Mouse (Mus musculus) limb, embryonic 10.5 days (tissue): Measurements from ENCODE around the gene Dapp1. TPM values are rescaled to one million over a fixed set of nuclear protein-coding genes. Genes with fewer than 3 reads are reported as not detected.

Source experiments
- DNase-seq: peaks from one replicate; pipeline ENCODE4 v3.0.0-alpha.2; 2017; ENCODE audit warnings: low spot score
- H3K27ac ChIP-seq: fragments of 300-500 bp; sonication (generic); 2 replicates; pipeline ENCODE4 v1.5.1; 2016; ENCODE audit warnings: mild to moderate bottlenecking
- H3K27me3 ChIP-seq: fragments of 300-500 bp; sonication (generic); 2 replicates; pipeline ENCODE4 v1.6.1; 2016; ENCODE audit warnings: low read depth, mild to moderate bottlenecking; ENCODE audit not compliant: poor library complexity, severe bottlenecking
- H3K36me3 ChIP-seq: fragments of 300-500 bp; sonication (generic); 2 replicates; pipeline ENCODE4 v1.6.1; 2016; ENCODE audit warnings: mild to moderate bottlenecking, moderate library complexity
- H3K4me1 ChIP-seq: fragments of 300-500 bp; sonication (generic); 2 replicates; pipeline ENCODE4 v1.6.1; 2016
- H3K4me3 ChIP-seq: fragments of 300-500 bp; sonication (generic); 2 replicates; pipeline ENCODE4 v1.5.1; 2016; ENCODE audit warnings: mild to moderate bottlenecking, moderate library complexity
- H3K9me3 ChIP-seq: fragments of 300-500 bp; sonication (generic); replicated peaks from 2 replicates; pipeline ENCODE4 v1.6.1; 2016; ENCODE audit warnings: mild to moderate bottlenecking
- WGBS: fragments of 180-500 bp; shearing (Covaris S2); methylation state at CpG from one replicate; pipeline ENCODE4 v1.1.7; 2016; 5-methylcytosine and 5-hydroxymethylcytosine counted together
- polyA plus RNA-seq: library from polyadenylated mRNA; unstranded; fragments of >200 nt; fragmentation: Nextera tagmentation; extraction: Ambion mirVana; gene quantifications from 2 replicates; pipeline ENCODE4 v1.2.1, GENCODE M21; 2016

Dapp1 gene
- polyA plus RNA-seq, 1 experiment from 2014 or later, result 1.9 TPM

- Histone ChIP-seq H3K4me3 (no peak overlapping the region), H3K36me3 (no peaks in the 10 kb centered on the region), H3K27me3 (no peaks in the 10 kb centered on the region), H3K27ac (no peak overlapping the region), H3K4me1 (no peaks in the 10 kb centered on the region; the same call in 1 of the 2 replicates), H3K9me3 (no peaks in the 10 kb centered on the region)
- 92% methylated on average over 6 of the region's 6 CpGs for WGBS
- DNase-seq, result no peak
These were observed 21.2 kb upstream of the Dapp1 start for GRCm38 (mm10) chr3:138002545-138002944.

GRCm38 (mm10) chr3:138001865-138002264 is 20.5 kb upstream of the Dapp1 start:
- no peak overlapping the region for H3K27ac ChIP-seq
- H3K9me3 ChIP-seq, result no peaks in the 10 kb centered on the region
- no peaks in the 10 kb centered on the region for H3K36me3 ChIP-seq
- H3K27me3 ChIP-seq, result no peaks in the 10 kb centered on the region
- DNase-seq, result no peak
- H3K4me1 ChIP-seq, result no peaks in the 10 kb centered on the region; the same call in 1 of the 2 replicates
- 78% methylated on average over 4 of the region's 4 CpGs for WGBS
- no peak overlapping the region for H3K4me3 ChIP-seq

- WGBS, result 86% methylated on average over 4 of the region's 4 CpGs
- no peaks in the 10 kb centered on the region; the same call in 1 of the 2 replicates for H3K4me1 ChIP-seq
- H3K27me3 ChIP-seq, result no peaks in the 10 kb centered on the region
- no peaks in the 10 kb centered on the region for H3K9me3 ChIP-seq
- H3K4me3 ChIP-seq, result no peak overlapping the region
- no peak for DNase-seq
- H3K27ac ChIP-seq, result no peak overlapping the region
- no peaks in the 10 kb centered on the region for H3K36me3 ChIP-seq
These were observed 19.4 kb upstream of the Dapp1 start for GRCm38 (mm10) chr3:138000724-138001069.

GRCm38 (mm10) chr3:138000062-138000723 is 18.8 kb upstream of the Dapp1 start:
- Histone ChIP-seq H3K9me3 (no peaks in the 10 kb centered on the region), H3K27ac (no peak overlapping the region), H3K27me3 (no peaks in the 10 kb centered on the region), H3K36me3 (no peaks in the 10 kb centered on the region), H3K4me1 (no peaks in the 10 kb centered on the region; the same call in 1 of the 2 replicates), H3K4me3 (no peak overlapping the region)
- WGBS, result 95% methylated on average over 8 of the region's 8 CpGs
- no peak for DNase-seq

- Histone ChIP-seq H3K4me1 (no peaks in the 10 kb centered on the region; the same call in 1 of the 2 replicates), H3K27ac (no peak overlapping the region), H3K9me3 (no peaks in the 10 kb centered on the region), H3K27me3 (no peaks in the 10 kb centered on the region), H3K4me3 (no peak overlapping the region), H3K36me3 (no peaks in the 10 kb centered on the region)
- DNase-seq, result no peak
- 86% methylated on average over 9 of the region's 9 CpGs for WGBS
These were observed 18.0 kb upstream of the Dapp1 start for GRCm38 (mm10) chr3:137999224-137999790.

GRCm38 (mm10) chr3:137998491-137999223 is 17.3 kb upstream of the Dapp1 start:
- H3K4me1 ChIP-seq, result no peaks in the 10 kb centered on the region; the same call in 1 of the 2 replicates
- no peak overlapping the region for H3K27ac ChIP-seq
- no peak overlapping the region for H3K4me3 ChIP-seq
- H3K27me3 ChIP-seq, result no peaks in the 10 kb centered on the region
- H3K9me3 ChIP-seq, result no peaks in the 10 kb centered on the region
- 77% methylated on average over 14 of the region's 14 CpGs for WGBS
- H3K36me3 ChIP-seq, result no peaks in the 10 kb centered on the region
- DNase-seq, result no peak

DNA sequence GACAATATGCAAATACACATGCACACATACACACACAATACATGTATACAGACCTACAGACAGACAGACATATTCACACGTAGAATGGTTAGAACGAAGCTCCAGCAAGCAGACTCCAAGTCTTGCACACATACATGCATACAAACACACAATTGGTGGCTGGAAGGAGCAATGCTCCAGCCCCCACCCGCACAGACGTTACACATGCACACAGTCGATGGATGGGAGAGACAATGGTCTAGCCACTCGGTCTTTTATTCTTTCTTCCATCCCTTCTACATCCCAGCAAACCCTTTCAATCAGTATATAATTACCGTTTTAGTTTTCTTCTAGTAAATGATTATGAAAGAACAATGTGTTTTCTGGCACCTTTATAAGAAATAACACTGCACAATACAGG is 14.1 kb upstream of the Dapp1 start:
- H3K4me1 ChIP-seq, result no peaks in the 10 kb centered on the region; the same call in 1 of the 2 replicates
- H3K36me3 ChIP-seq, result no peaks in the 10 kb centered on the region
- DNase-seq, result no peak
- no peak overlapping the region for H3K4me3 ChIP-seq
- no peaks in the 10 kb centered on the region for H3K9me3 ChIP-seq
- H3K27me3 ChIP-seq, result no peaks in the 10 kb centered on the region
- no peak overlapping the region for H3K27ac ChIP-seq
- WGBS, result 89% methylated on average over 7 of the region's 7 CpGs

GRCm38 (mm10) chr3:137994196-137994595 is 12.9 kb upstream of the Dapp1 start:
- no peaks in the 10 kb centered on the region; the same call in 1 of the 2 replicates for H3K4me1 ChIP-seq
- H3K27ac ChIP-seq, result no peak overlapping the region
- WGBS, result 85% methylated on average over 2 of the region's 2 CpGs
- no peaks in the 10 kb centered on the region for H3K9me3 ChIP-seq
- H3K27me3 ChIP-seq, result no peaks in the 10 kb centered on the region
- H3K4me3 ChIP-seq, result no peak overlapping the region
- no peaks in the 10 kb centered on the region for H3K36me3 ChIP-seq
- no peak for DNase-seq

GRCm38 (mm10) chr3:137992366-137992765 is 11.0 kb upstream of the Dapp1 start:
- H3K27me3 ChIP-seq, result no peaks in the 10 kb centered on the region
- no peak overlapping the region for H3K27ac ChIP-seq
- no peaks in the 10 kb centered on the region for H3K4me1 ChIP-seq
- DNase-seq, result no peak
- no peaks in the 10 kb centered on the region for H3K36me3 ChIP-seq
- no peaks in the 10 kb centered on the region for H3K9me3 ChIP-seq
- no peak overlapping the region for H3K4me3 ChIP-seq
- WGBS, result 81% methylated on average over 5 of the region's 5 CpGs

DNA sequence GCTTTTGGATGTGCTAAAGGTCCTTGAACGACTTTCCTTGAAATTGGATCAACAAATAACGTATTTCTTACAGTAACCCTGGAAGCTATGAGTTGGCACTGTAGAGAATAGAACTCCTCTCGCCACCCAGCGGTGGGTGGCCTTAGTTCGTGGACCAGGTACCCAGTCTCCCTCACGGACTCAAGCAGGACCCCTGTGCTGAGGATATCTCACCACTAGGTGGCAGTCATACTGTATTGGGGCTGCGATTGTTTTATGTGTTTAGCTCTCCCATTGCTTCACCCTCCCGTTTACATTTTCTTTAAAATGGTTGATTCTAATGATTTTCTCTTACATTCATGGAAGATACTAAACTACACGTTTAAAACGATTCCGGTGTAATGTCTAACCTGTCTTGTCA is 9.8 kb upstream of the Dapp1 start:
- Histone ChIP-seq H3K27me3 (no peaks in the 10 kb centered on the region), H3K4me3 (no peak overlapping the region), H3K27ac (no peak overlapping the region), H3K9me3 (no peaks in the 10 kb centered on the region), H3K36me3 (no peaks in the 10 kb centered on the region), H3K4me1 (no peaks in the 10 kb centered on the region)
- peak; percentile 79 for DNase-seq
- WGBS, result 15% methylated on average over 11 of the region's 11 CpGs

DNA sequence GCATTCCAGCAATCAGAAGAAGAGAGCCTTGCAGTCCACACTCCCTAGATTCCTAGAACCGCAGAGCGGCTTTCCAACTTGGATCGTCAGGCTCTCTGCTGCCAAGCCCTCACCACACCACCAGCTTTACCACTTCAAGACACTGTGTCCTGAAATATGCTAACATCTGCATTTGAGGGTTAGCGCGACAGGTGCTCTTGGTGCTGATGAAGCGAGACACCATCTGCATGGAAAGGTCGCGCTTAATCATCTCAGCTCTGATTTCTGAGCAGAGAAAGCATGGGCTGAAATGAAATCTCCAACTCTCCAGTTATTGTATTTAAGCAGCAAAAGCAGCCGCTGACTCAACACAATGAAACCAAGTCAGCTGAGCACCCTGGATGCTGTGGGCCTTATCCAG is 8.1 kb upstream of the Dapp1 start:
- Histone ChIP-seq H3K27me3 (no peaks in the 10 kb centered on the region), H3K4me1 (no peaks in the 10 kb centered on the region), H3K36me3 (no peaks in the 10 kb centered on the region), H3K9me3 (no peaks in the 10 kb centered on the region), H3K4me3 (no peak overlapping the region), H3K27ac (no peak overlapping the region)
- WGBS, result 96% methylated on average over 9 of the region's 9 CpGs
- no peak for DNase-seq

DNA sequence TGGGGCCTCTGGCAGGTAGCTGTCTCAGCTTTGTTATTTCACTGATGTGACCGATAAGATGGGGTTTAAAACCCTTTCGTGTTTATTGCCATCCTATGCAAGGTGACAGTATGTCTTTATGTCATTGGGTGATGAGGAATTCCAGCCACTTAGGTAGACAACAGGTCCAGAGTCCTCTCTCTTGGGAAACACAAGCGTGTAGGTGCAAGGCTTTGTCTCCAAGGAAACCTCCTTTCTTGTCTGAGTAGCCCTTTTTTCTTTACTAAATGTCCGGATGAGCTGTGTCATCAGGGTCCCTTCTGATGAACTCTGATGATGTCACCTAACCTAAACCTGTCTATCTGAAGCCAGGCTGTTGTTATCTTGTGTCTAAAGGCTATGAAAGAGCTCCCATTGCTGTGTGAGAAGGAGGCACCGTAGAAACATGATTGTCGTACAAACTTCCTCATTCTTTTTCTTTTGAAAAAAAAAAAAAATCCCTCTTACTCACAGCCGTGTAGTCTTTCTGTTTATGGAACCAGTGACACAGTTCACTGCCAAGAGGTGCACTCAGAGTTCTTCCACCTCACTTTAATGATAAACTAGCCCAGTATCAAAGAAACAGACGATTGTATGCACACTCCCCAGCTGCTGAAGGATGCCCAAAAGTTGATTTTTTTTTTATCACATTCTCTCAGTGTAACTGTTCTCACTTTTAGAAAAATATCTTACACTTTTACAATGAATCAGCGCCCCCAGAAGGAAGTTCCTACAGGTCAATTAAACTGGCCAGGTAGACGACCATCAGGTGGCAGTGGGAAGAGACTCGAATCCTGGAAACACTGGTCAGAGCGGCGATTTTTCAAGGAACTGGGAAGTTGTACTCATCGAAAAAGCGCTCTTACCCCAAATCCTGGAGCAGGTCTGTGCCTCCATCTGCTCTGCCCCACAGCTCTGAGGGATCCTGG is 637 bp downstream of the Dapp1 start:
- Histone ChIP-seq H3K27me3 (no peaks in the 10 kb centered on the region), H3K9me3 (no peaks in the 10 kb centered on the region), H3K27ac (peak overlapping the region; percentile 76), H3K36me3 (no peaks in the 10 kb centered on the region), H3K4me3 (peak overlapping the region; percentile 52), H3K4me1 (peaks cover 20% of the 10 kb centered on the region)
- no peak for DNase-seq
- WGBS, result 42% methylated on average over 15 of the region's 15 CpGs
